Mouse (Mus musculus): ENCODE data around the gene Slc4a4.

- TF ChIP-seq CTCF (IDR thresholded peaks at IDR 0.05; ENCODE audit: low read depth) (no peak), EP300 (IDR thresholded peaks at IDR 0.05; ENCODE audit: low read depth) (no peak)
Measured at GRCm38 (mm10) chr5:88857311-88857710, 29.3 kb upstream of the Slc4a4 start.
